Mouse (Mus musculus): ENCODE measurements at regions not wholly inside any gene's neighbourhood (a gene's known extent, or its start where the extent isn't known, plus 50 kb on each side); places are given as distances from the start of the nearest gene placed in this dataset.

DNA sequence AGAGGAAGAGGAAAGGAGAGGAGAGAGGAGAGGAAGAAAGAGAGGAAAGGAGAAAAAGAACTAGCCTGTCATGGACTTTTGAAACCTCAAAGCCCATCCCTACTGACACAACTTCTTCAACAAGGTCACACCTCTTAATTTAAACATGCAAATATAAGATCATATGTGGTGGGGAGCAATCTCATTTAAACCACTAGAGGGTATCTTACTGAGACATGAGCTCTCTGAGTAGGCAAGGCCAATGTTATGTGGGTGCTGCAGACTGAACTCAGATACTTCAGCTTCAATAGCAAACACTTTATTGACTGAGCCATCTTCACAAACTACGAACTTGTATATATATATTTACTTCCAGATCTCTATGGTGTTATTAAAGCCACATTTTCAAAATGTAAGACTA lies 156.9 kb downstream of the Mex3b start:
- no peak for DNase-seq (ENCODE audit: low spot score in 2 of 2)

DNA sequence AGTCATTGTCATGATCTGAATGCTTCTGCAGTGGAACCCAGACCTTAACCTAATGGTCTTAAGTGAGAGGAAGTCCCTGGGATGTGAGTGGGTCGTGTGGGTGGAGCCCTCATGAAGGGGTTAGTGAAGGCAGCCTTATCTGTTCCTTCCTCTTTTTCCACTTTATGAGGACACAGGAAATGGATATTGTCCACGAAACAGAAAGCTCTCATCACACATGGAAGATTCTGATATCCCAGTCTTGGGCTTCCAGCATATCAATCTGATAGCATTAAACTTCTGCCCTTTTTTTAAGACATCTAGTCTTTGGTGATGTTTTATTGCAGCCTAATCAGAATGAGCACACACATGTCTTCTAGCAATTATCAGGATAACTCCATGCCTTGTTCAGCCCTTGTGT lies 164.0 kb downstream of the Mex3b start:
- no peak for DNase-seq (ENCODE audit: low spot score in 2 of 2)

DNA sequence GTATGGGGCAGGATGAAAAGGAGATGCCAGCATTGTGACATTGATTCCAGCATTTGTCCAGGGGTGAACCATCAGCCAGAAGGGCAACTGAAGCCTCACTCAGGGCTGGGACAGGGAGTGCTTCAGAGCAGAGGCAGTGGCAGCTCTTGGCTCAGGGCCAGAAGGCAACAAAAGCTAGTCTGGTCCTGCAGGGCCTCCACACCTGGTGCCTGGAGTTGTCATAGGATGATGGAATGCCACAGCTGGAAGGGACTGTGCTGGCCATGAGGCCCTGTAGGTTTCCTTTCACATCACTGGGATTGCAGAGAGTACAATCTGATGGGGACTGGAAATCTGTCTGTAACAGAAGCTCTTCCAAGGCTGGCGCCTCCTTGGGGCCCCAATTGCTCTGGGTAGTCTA lies 164.9 kb downstream of the Mex3b start:
- DNase-seq (ENCODE audit: low spot score in 2 of 2) = no peak

DNA sequence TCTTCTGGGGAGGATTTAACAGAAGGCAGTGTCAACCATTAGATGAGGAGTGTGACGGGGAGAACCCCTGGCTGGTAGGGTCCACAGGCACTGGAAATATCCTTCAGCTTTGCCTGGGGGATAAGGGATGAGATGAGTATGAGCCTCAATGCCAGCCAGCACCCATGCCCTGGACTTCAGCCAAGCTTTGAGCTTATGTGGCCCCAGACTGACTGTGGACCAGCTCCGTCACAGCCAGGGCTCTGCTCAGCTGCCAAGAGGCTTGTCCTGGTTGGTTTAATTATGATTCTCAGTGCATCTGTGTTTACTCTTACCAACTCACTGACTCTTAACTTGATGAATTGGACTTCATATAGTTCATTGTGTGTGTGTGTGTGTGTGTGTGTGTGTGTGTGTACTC lies 165.8 kb downstream of the Mex3b start:
- no peak for DNase-seq (ENCODE audit: low spot score in 2 of 2)

DNA sequence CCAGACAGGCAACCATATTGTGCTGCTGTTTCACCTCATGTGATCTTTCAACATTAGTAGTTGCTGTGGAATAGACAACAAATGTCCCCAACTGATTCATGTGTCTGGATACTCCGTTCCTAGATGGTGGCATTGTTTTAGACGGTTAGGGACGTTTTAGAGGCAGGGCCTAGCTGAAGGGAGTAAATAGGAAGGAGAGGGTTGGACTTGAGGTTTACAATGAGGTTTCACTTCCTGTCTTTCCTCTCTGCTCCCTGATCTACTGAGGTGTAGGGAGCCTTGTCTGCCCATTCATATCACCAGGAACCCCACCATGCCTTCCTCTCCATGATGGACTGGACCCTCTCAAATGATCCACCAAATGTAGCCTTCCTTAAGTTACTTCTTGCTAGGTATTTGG lies 168.1 kb downstream of the Mex3b start:
- no peak for DNase-seq (ENCODE audit: low spot score in 2 of 2)

DNA sequence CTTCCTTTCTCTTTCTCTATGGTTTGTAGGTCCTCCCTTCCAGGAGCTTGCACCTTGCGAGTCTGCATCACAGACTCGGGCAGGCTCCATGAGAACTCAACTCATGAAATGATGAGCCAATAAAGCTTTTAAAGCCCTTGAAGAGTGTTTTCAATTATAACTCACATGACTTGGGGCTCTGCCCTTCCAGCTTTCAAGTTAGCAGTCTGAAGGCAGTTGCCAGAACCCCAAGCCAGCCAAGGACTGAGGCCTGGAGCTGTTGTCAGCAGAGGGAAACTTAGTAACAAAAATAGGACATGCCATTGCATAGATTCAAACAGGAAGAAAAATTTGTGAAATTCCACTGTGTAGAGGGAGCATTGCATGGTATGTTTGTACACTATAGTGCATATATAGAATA lies 169.3 kb downstream of the Mex3b start:
- no peak for DNase-seq (ENCODE audit: low spot score in 2 of 2)

DNA sequence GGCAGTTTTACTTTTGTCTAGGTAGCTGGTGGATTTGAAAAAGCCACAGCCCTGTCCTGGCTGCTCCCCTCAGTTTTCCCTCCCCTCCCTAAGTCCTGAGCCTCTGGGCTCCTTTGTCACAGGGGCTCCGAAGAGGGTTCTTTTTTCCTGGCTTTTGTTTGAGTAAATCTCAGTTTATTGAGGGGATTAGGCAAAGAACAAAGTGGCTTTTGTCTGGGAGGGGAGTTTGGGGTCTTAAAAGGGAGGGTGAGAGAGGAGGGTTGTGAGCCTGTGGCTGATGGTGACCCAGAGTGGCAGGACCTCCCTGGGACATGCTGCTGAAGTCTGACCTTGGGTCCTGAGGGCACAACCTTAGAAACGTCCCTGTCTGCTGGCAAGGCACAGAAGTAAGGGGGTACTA lies 170.0 kb downstream of the Mex3b start:
- no peak for DNase-seq (ENCODE audit: low spot score in 2 of 2)

DNA sequence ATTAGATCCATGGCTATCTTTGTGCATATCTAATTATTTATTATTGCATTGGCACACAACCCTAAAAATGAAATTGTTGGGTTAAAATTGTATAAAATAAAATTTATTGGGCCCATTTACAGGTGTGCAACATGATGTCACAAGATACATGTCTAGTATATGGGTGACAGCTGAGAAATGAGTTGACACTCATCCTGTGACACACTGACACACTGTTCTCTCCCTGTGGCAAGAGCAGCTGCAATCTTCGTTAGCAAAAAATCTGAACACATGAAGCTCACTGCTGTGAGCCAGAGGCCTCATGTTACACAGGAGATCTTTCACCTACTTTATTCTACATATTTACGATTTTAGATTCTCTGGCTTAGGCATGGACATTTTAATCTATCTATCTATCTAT lies 170.6 kb downstream of the Mex3b start:
- DNase-seq (ENCODE audit: low spot score in 2 of 2) = no peak

DNA sequence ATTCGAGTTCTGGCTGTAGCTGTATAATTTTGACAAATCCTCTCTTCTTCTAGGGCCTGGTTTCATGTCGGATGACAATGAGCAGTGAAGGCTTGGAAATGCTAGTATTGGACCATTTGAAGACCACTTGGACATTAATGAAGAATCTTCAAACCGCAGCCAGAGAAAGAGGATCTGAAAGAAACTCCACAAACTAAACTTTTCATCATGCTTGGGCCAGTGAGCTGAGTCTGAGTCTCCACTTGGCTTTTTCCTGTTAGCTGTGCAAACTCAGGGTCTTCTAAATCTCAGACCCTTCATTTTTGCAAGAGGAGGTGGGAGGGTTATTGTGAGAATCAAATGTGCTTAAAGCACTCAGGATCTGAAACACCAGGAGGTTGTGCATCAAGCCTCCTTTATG lies 176.6 kb downstream of the Mex3b start:
- DNase-seq (ENCODE audit: low spot score in 2 of 2) = no peak

DNA sequence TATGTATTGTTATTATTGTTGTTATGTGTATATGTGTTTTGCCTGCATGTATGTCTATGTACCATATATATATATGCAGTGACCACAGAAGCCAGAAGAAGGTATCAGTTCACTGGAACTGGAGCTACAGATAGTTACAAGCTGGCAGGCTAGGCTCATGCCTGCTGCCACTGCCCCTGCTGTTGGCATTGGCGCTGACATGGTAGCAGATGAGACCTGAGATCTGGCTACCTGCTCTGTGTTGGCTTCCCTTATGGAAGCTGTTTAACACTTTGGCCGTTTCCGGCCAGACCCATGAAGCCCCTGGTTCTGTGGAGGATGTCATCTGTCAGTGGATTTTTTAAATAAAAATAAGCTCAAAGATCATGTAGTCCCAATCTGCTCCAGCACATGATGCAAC lies 178.1 kb downstream of the Mex3b start:
- DNase-seq (ENCODE audit: low spot score in 2 of 2) = no peak

DNA sequence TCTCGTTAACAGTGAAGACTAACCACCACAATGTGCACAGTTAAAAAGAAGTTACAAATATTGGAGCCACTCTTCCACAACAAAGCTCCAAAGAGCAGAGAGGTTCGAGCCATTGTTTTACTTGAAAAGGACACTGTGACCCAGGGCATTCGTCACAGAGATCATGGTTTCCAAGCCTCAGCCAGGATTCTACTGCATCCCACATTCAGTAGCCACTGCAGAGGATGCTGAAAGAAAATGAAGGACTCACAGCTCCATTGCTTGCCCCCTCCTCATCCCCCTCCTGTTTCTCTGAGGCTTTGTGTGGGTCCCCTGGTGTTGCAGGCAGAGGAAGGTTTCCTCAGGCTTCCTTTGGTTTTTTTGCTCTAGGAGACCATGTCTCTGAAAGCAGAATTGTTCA lies 182.9 kb downstream of the Mex3b start:
- no peak for DNase-seq (ENCODE audit: low spot score in 2 of 2)

DNA sequence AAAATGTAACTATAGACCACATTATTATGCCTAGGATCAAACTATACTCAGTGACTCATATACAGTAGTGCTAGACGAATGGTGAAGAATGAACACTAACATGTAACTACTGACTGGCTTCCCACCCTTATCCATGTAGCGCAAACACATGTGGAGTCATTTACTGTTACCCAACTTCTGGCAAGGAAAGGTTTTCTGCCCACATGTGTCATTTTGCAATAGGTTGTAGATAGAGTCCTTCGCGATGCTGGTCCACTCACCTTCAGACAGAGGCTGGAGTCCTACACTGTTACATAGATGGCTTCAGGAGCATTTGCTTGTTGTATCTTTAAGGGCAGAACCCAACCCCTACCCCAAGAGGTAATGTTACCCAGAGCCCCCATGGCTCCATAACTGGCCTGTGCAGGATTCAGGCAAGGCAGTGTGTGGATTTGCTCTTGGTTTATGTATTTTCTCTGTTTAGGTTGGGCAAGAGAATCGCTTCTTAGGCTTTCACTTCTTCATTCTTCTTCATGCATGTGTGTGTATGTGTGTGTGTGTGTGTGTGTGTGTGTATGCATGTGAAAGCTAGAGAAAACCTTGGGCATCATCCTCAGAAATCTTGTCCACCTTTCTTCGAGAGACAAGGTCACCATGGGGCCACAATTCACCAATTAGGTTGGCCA lies 183.8 kb downstream of the Mex3b start:
- no peak for DNase-seq (ENCODE audit: low spot score in 2 of 2)

DNA sequence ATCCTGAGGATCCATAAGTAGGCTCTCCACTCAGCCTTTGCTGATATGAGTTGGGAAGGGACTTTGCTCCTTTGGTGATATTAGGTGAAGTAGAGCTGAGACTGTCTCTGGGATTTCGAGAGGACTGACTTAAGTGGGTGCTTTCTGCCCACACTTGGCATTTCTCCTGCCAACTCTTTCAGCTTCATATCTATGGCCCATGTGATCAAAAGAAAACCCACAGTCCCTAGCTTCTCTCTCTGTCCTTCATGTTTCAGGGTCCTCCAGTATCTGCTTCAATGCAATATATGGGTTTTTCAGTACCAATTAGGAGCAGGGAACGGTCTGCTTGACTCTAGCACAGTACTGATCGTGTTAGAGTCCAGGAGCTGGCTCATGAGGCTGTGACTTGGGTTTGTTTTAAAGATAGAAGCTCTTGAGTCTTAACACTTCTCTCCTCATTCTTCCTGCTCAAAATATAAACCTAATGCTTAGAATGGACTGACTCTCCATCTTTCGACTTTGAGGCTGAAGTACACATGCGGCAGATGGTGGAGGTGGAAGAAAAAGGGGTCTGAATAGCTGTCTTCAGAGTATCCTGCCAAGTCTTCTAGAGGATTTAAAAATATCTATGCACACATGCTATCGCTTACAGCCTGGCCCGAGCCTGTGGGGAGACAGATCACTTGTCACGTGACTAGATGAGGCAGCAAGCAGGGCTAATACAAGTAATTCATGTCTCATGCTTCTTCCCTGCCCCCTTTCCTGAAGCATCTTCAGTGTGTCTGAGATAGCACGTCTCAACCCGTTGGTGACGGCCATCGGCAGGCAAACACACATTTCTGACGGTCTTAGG lies 189.2 kb downstream of the Mex3b start:
- no peak for DNase-seq (ENCODE audit: low spot score in 2 of 2)

DNA sequence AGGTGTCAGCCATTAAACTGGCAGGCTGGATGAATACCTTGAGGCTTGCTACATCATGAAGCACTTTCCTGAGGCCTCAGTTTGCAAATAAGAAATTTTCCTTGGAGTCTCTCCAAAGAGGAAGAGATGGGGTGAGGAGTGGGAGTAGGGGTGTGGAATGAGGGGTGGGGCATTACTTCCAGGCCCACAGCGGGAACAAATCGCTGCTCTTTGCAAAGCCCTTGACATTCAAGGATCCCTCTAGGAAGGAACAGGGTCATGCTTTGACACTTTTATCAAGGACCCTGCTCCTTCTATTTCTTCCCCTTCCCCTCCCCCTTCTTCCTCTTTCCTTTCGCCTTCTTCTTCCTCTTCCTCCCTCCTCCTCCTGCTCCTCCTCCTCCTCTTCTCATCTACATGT lies 193.2 kb downstream of the Mex3b start:
- no peak for DNase-seq (ENCODE audit: low spot score in 2 of 2)

DNA sequence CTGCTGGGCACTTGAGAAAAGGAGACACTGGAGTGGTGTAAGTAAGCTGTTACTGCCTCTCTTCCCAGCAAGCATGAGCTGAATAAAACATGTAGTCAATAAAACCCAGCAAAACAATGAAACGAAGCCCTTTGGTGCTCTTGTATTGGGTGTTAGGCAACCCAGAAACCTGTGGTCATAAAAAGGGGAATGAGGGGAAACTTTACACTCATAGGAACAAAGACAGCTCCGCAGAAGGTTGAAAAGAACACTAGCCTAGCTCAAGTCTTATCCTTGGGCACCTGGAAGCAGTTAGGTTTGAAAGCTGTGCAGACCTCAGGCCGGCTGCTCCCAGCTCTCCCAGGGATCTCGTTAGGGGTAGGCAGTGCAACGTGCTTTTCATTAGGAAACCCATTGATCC lies 193.6 kb downstream of the Mex3b start:
- no peak for DNase-seq (ENCODE audit: low spot score in 2 of 2)

DNA sequence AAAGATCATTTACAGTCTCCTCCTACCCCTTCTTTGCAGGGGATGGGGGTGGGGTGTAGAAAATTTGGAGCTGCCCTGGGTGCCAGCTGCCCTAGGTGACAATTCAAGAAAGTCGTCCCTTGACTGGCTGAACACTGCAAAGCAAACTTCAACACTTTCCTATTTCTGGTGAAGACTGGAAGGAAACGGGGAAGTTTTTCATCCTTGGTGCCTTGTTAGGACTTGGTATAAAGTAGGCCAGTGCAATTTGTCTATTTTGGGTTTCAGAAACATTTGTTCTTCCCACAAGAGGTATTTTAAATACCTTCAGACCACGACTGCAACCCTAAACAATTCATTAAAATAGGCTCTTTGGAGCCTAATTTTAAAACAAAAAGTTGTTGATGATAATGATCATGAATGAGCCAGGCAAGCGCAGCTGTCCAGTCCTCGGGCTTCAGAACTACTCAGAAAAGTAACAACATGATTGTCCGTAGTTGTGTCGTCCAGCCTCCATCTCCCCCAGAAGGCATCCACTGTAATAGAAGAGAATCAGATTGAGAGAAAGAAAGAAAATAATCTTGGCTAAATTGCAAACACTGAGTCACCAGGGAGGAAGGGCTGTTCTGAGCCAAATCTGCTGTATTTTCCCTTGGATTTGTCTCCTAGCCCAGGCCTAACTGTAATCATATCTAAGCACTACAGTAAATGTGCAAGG lies 194.2 kb downstream of the Mex3b start:
- no peak for DNase-seq (ENCODE audit: low spot score in 2 of 2)

DNA sequence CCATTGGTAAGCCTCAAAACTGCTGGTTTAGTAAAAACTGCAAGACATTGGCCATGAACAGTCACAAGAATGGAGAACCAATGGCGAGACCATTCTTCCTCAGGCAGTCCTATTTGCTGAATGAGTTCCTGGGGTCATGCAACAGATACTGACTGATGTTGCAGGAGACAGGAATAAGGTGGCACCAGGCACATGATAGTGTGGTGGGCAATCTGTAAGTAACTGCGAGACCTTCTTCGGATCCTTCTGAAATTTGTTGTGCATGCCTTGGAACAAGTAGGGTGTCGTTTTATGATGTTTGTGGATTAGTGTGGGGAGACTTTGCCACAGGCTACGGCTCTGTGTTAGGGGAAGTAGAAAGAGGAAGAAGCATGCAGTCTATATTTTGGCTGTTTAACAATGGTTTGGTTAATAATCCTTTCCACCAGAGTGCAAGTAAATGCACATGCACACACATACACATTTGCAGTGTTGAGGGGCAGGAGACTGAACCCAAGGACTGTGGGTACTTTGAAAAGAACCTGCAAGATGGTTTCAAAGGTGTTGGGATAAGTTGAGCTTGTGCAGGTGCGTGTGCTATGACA lies 194.9 kb downstream of the Mex3b start:
- no peak for DNase-seq (ENCODE audit: low spot score in 2 of 2)

DNA sequence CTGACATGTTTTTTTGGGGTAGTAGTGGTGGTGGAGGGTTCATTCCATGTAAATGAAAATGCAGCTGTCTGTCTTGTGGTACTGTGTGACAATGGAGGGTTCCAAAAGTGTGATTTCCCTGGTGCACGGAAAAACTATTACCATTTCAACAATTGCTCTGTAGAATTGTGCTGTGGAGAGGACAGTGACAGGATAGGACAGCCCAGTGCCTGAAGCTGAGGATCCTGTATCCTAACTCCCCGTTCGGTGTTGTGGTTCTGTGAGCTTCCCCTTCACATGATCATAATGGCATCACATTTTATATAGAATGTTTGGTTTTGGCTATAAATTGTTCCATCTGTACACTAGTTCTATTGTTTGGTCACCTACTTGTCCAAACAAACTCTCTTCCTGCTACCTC lies 196.4 kb downstream of the Mex3b start:
- no peak for DNase-seq (ENCODE audit: low spot score in 2 of 2)

DNA sequence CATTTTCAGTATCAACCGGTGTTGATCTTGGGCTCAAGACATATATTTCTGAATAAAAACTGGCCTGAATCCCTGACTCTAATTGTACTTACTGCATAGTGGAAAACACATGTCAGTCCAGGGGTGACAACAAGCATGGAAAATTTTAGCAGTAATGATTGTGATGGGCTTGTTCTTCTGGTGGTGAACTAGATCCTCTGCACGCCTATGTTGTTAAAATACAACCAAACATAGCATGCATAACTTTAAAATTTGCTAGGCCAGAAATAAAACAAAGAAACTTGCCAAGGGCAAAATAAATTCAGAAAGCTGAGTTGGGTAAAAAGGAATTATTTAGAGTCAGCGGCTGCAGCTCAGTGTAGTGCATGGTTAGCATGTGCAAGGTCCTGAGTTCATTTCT lies 198.2 kb downstream of the Mex3b start:
- no peak for DNase-seq (ENCODE audit: low spot score in 2 of 2)

DNA sequence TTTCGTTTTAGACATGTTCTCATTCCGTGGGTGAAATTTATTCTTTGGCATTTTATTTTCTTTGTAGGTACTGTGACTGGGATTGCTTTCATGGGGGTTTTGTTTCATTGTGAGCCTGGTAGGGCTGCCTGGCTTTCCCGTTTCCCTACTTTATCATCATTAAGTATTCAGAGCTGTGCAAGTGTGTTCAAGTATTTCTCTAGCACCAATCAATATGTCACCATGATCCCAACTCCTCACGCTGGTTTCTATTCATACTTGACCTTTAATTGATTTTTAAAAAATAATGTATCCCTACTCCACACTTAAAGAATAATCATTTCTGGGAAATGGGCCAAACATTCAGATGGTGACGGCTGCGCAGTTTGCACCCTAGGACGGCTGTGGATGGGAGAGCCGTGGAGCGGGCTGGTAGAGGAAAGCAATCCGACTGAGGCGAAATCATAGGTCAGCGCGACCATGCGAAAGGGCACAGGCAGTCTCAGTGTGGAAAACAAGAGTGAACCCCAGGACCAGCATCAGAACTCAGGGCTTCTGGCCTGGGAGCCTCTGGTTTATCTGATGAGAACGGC lies 207.4 kb downstream of the Mex3b start:
- DNase-seq (ENCODE audit: low spot score in 2 of 2) = no peak

DNA sequence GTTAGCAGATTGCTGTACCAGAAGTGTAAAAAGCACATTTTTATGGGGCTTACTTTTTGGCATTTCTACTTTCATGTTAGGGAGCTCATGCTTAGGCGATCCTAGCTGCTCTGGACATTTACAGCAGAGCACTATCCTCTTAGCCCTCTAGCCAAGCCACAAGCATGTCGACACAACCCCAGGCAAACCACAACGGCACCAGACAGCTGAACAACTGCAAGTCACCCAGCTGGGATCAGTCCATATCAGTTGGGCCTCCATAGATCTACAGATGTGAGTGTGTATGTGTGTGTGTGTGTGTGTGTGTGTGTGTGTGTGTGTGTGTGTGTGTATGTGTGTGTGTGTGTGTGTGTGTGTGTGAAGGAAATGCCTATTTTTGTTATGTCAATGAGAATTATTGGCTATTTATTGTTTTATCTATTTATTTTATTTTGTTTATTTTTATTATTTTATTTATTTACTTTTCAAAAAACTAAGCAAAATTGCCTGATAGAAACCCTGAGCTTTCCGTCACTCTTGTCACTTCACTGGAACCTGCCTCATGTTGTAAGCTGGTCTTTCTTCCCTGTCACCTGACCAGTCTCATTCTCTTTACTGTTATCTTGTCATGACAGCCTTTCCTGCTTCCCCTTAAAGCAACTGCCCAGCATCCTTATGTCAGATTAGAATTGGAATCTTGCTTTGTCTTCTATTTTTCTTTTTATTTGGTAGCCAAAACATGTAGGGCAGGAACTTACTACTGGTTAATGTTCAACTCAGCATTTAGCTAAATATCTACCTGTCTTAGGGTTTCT lies 208.2 kb downstream of the Mex3b start:
- DNase-seq (ENCODE audit: low spot score in 2 of 2) = peak in 1 of 2 experiments; percentile 18

All from spleen, postnatal 4 days (tissue).